Mouse (Mus musculus) lung, embryonic 16.5 days (tissue): ENCODE results near the gene Kalrn. TPM values are rescaled to one million over a fixed set of nuclear protein-coding genes. Genes with fewer than 3 reads are reported as not detected.
A peak's percentile ranks its signal among the peaks of the same experiment; 100 is the strongest.

Source experiments
- ATAC-seq: fragments of 200-750 bp; cut with Nextera tagmentation; 2 replicates; pipeline ENCODE4 v1.8.0; 2017; ENCODE audit warnings: low read depth, mild to moderate bottlenecking, moderate library complexity
- H3K27ac ChIP-seq: fragments of 300-500 bp; sonication (generic); 2 replicates; pipeline ENCODE4 v1.5.1; 2014; ENCODE audit warnings: mild to moderate bottlenecking, control low read depth, low read length
- H3K27me3 ChIP-seq: fragments of 300-500 bp; sonication (generic); 2 replicates; pipeline ENCODE4 v1.6.1; 2014; ENCODE audit warnings: low read depth, low read length, mixed read lengths; ENCODE audit not compliant: control insufficient read depth, insufficient read depth
- H3K36me3 ChIP-seq: fragments of 300-500 bp; sonication (generic); 2 replicates; pipeline ENCODE4 v1.6.1; 2014; ENCODE audit warnings: low read length; ENCODE audit not compliant: control insufficient read depth, insufficient read depth
- H3K4me1 ChIP-seq: fragments of 300-500 bp; sonication (generic); replicated peaks from 2 replicates; pipeline ENCODE4 v1.6.1; 2014; ENCODE audit warnings: low read length, mixed read lengths; ENCODE audit not compliant: control insufficient read depth, insufficient read depth
- H3K4me2 ChIP-seq: fragments of 300-500 bp; sonication (generic); 2 replicates; pipeline ENCODE4 v1.6.1; 2014; ENCODE audit warnings: low read depth, low read length, control low read depth
- H3K4me3 ChIP-seq: fragments of 300-500 bp; sonication (generic); 2 replicates; pipeline ENCODE4 v1.5.1; 2014; ENCODE audit warnings: mild to moderate bottlenecking, low read length, control low read depth
- H3K9ac ChIP-seq: fragments of 300-500 bp; sonication (generic); 2 replicates; pipeline ENCODE4 v1.6.1; 2014; ENCODE audit warnings: low read length, control low read depth
- H3K9me3 ChIP-seq: fragments of 300-500 bp; sonication (generic); 2 replicates; pipeline ENCODE4 v1.6.1; 2016; ENCODE audit warnings: low read length; ENCODE audit not compliant: control insufficient read depth
- WGBS: fragments of 180-500 bp; shearing (Covaris S2); extraction: QIAGEN DNeasy Blood & Tissue Kit; methylation state at CpG from one replicate; pipeline ENCODE4 v1.1.7; 2014; 5-methylcytosine and 5-hydroxymethylcytosine counted together
- polyA plus RNA-seq: library from polyadenylated mRNA; unstranded; fragments of >200 nt; fragmentation: Nextera tagmentation; extraction: Ambion mirVana; gene quantifications from 2 replicates; pipeline ENCODE4 v1.2.1, GENCODE M21; 2015

Gene Kalrn
- polyA plus RNA-seq, 1 experiment from 2014 or later, result 16.8 TPM

GRCm38 (mm10) chr16:34270681-34271080 is 302.7 kb downstream of the Kalrn start:
- ATAC-seq, result no peak
- Histone ChIP-seq H3K9ac (no peak overlapping the region), H3K27ac (no peak overlapping the region), H3K9me3 (no peaks in the 10 kb centered on the region), H3K36me3 (no peaks in the 10 kb centered on the region), H3K4me2 (no peak overlapping the region), H3K4me1 (peaks cover 5% of the 10 kb centered on the region; the same call in 1 of the 2 replicates), H3K27me3 (no peaks in the 10 kb centered on the region), H3K4me3 (no peak overlapping the region)
- WGBS, result 62% methylated on average over 2 of the region's 2 CpGs

GRCm38 (mm10) chr16:34269642-34270041 is 303.7 kb downstream of the Kalrn start:
- WGBS, result 50% methylated on average over 8 of the region's 8 CpGs
- no peaks in the 10 kb centered on the region for H3K27me3 ChIP-seq
- peak; percentile 70 for ATAC-seq
- H3K27ac ChIP-seq, result no peak overlapping the region
- H3K4me1 ChIP-seq, result peaks cover 5% of the 10 kb centered on the region; the same call in 1 of the 2 replicates
- H3K4me3 ChIP-seq, result no peak overlapping the region
- H3K4me2 ChIP-seq, result no peak overlapping the region
- no peaks in the 10 kb centered on the region for H3K9me3 ChIP-seq
- H3K9ac ChIP-seq, result no peak overlapping the region
- H3K36me3 ChIP-seq, result no peaks in the 10 kb centered on the region

- no peak for ATAC-seq
- 97% methylated on average over 1 of the region's 1 CpGs for WGBS
- H3K4me1 ChIP-seq, result peaks cover 10% of the 10 kb centered on the region
Measured at GRCm38 (mm10) chr16:34267751-34268150, 305.6 kb downstream of the Kalrn start.

GRCm38 (mm10) chr16:34264671-34265070 is 308.7 kb downstream of the Kalrn start:
- Histone ChIP-seq H3K27ac (no peak overlapping the region), H3K4me2 (no peak overlapping the region), H3K27me3 (no peaks in the 10 kb centered on the region), H3K9me3 (no peaks in the 10 kb centered on the region), H3K9ac (no peak overlapping the region), H3K4me3 (no peak overlapping the region), H3K36me3 (no peaks in the 10 kb centered on the region), H3K4me1 (peaks cover 15% of the 10 kb centered on the region)
- no peak for ATAC-seq
- WGBS, result 81% methylated on average over 3 of the region's 3 CpGs

More at GRCm38 (mm10) chr16:34267751-34268150, 305.6 kb downstream of the Kalrn start:
- no peaks in the 10 kb centered on the region for H3K27me3 ChIP-seq
- H3K4me2 ChIP-seq, result no peak overlapping the region
- no peak overlapping the region for H3K27ac ChIP-seq
- no peaks in the 10 kb centered on the region for H3K36me3 ChIP-seq
- H3K9ac ChIP-seq, result no peak overlapping the region
- H3K4me3 ChIP-seq, result no peak overlapping the region
- H3K9me3 ChIP-seq, result no peaks in the 10 kb centered on the region

- Histone ChIP-seq H3K9ac (peak overlapping the region; percentile 46), H3K27me3 (no peaks in the 10 kb centered on the region), H3K27ac (no peak overlapping the region), H3K4me1 (peaks cover 13% of the 10 kb centered on the region), H3K4me2 (peak overlapping the region; percentile 53), H3K4me3 (peak overlapping the region; percentile 31), H3K36me3 (no peaks in the 10 kb centered on the region), H3K9me3 (no peaks in the 10 kb centered on the region)
- ATAC-seq, result peak; percentile 93
- WGBS, result 16% methylated on average over 22 of the region's 22 CpGs
Measured at GRCm38 (mm10) chr16:34262731-34263460, 310.4 kb downstream of the Kalrn start.

- ATAC-seq, result no peak
- Histone ChIP-seq H3K9ac (no peak overlapping the region), H3K9me3 (no peaks in the 10 kb centered on the region), H3K27me3 (no peaks in the 10 kb centered on the region), H3K27ac (no peak overlapping the region), H3K36me3 (no peaks in the 10 kb centered on the region), H3K4me3 (no peak overlapping the region), H3K4me1 (peaks cover 13% of the 10 kb centered on the region), H3K4me2 (no peak overlapping the region)
- WGBS, result 55% methylated on average over 10 of the region's 10 CpGs
Measured at GRCm38 (mm10) chr16:34260971-34261924, 312.1 kb downstream of the Kalrn start.

GRCm38 (mm10) chr16:34254646-34255022 is 318.7 kb downstream of the Kalrn start:
- H3K4me2 ChIP-seq, result no peak overlapping the region
- H3K4me1 ChIP-seq, result no peaks in the 10 kb centered on the region
- H3K36me3 ChIP-seq, result no peaks in the 10 kb centered on the region
- no peaks in the 10 kb centered on the region for H3K27me3 ChIP-seq
- no peak overlapping the region for H3K9ac ChIP-seq
- H3K27ac ChIP-seq, result no peak overlapping the region
- no peaks in the 10 kb centered on the region for H3K9me3 ChIP-seq
- 40% methylated on average over 2 of the region's 2 CpGs for WGBS
- no peak overlapping the region for H3K4me3 ChIP-seq
- no peak for ATAC-seq

GRCm38 (mm10) chr16:34254002-34254645 is 319.2 kb downstream of the Kalrn start:
- ATAC-seq, result no peak
- Histone ChIP-seq H3K9ac (no peak overlapping the region), H3K4me3 (no peak overlapping the region), H3K9me3 (peaks cover under 1% of the 10 kb centered on the region; the same call in 1 of the 2 replicates), H3K4me2 (no peak overlapping the region), H3K27ac (no peak overlapping the region), H3K36me3 (no peaks in the 10 kb centered on the region), H3K27me3 (no peaks in the 10 kb centered on the region), H3K4me1 (no peaks in the 10 kb centered on the region)
- 70% methylated on average over 4 of the region's 4 CpGs for WGBS

- H3K4me3 ChIP-seq, result no peak overlapping the region
- peaks cover 2% of the 10 kb centered on the region; the same call in 1 of the 2 replicates for H3K9me3 ChIP-seq
- H3K27ac ChIP-seq, result no peak overlapping the region
- ATAC-seq, result no peak
- no peaks in the 10 kb centered on the region for H3K27me3 ChIP-seq
- H3K4me1 ChIP-seq, result no peaks in the 10 kb centered on the region
- no peaks in the 10 kb centered on the region for H3K36me3 ChIP-seq
- H3K4me2 ChIP-seq, result no peak overlapping the region
- WGBS, result 98% methylated on average over 3 of the region's 3 CpGs
- H3K9ac ChIP-seq, result no peak overlapping the region
Measured at GRCm38 (mm10) chr16:34252670-34253069, 320.7 kb downstream of the Kalrn start.
